Mouse (Mus musculus): Measurements from ENCODE around the gene Olfr855. TPM values are rescaled to one million over a fixed set of nuclear protein-coding genes. Genes with fewer than 3 reads are reported as not detected.

The Olfr855 gene
- not detected in 2 replicates for polyA plus RNA-seq (2016; fragmentation: Nextera tagmentation; extraction: Ambion mirVana)

DNA sequence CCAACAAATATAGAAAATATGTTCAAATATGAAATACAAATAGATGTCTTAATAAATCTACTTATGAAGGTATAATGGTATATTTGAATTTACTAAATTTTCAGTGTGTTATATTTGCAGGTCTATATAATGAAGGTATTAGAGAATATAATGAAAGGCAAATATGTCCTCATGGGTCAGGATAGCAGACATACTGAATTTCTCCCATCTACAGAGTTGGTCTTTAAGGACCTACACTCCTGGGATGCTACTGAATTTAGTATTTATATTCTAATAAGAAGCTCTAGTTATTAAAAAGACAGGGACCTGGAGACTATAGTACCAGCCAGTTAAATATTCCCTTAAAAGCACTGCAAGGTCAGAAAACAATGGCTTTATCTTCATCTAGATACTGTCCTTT is at the start of gene Olfr855:
Olfr855 (plus strand) TSS at position 301 of the 400 bp plus-strand sequence.
- H3K4me3 ChIP-seq = no peak within 1 kb of the TSS
- H3K4me1 ChIP-seq = no peaks in the 10 kb centered on the region
- no peaks in the 10 kb centered on the region for H3K9me3 ChIP-seq (replicated peaks)
- no peaks in the 10 kb centered on the region for H3K27me3 ChIP-seq (replicated peaks)
- no peak within 1 kb of the TSS for H3K27ac ChIP-seq
- ATAC-seq = no peak
- H3K9ac ChIP-seq = no peak within 1 kb of the TSS
- H3K4me2 ChIP-seq = no peak within 1 kb of the TSS
- no peaks in the 10 kb centered on the region for H3K36me3 ChIP-seq

DNA sequence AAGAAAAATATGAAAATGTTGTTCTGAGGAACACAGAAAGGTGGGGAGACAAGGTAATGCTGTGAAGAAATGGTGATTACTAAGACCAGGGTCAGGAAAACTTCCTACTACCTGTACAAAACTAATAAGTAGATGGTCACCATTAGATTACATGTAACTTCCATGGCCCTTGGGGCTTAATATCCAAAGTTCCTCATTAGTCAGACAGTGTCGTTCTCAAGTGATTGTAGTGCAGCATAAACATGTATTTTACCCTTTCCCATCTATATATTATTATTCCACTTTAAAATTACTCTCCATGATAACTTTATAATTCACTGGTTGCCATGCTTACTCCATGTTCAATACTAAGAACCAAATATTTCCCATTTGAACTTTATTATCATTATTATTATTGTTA is 41.4 kb upstream of the Olfr855 start, which contains the start of gene Olfr853:
Olfr853 (minus strand) TSS at position 101 of the 400 bp plus-strand sequence.
- Histone ChIP-seq H3K9me3 (replicated peaks) (0 out of 2 replicates have a peak, but pooled peaks cover 8% of the 10 kb centered on the region), H3K36me3 (no peaks in the 10 kb centered on the region), H3K4me2 (no peak within 1 kb of the TSS), H3K4me1 (no peaks in the 10 kb centered on the region), H3K27me3 (replicated peaks) (no peaks in the 10 kb centered on the region), H3K9ac (no peak within 1 kb of the TSS), H3K4me3 (no peak within 1 kb of the TSS), H3K27ac (no peak within 1 kb of the TSS)
- ATAC-seq = no peak
- 45% methylated on average over 1 of the region's 1 CpGs for WGBS (ENCODE audit: insufficient replicate concordance)

DNA sequence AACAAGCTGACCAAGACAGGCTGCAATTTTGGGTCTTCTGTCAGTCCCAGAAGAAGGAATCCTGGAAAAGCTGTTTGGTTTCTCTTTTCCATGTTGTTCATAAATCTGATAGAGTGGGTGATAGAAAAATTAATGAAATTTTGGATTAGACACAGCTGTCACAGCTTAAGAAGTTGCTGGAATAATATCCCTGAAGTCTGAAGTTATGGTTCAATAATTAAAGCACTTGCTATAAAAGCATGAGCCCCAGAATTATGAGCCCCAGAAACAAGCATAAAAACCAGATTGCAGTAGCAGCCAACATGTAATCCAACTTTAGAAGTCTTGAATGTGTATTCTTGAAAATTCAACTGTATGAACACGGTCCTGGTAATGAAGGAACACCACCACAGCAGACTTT is 15.1 kb upstream of the Olfr855 start, which contains the start of gene Olfr854:
Olfr854 (minus strand) TSS at position 101 of the 400 bp plus-strand sequence.
- no peak within 1 kb of the TSS for H3K9ac ChIP-seq
- WGBS (ENCODE audit: insufficient replicate concordance) = 31% methylated on average over 1 of the region's 1 CpGs
- no peaks in the 10 kb centered on the region for H3K36me3 ChIP-seq
- H3K27ac ChIP-seq = no peak within 1 kb of the TSS
- 0 out of 2 replicates have a peak, but pooled peaks cover 3% of the 10 kb centered on the region for H3K9me3 ChIP-seq (replicated peaks)
- H3K4me2 ChIP-seq = no peak within 1 kb of the TSS
- H3K4me3 ChIP-seq = no peak within 1 kb of the TSS
- H3K27me3 ChIP-seq (replicated peaks) = no peaks in the 10 kb centered on the region
- H3K4me1 ChIP-seq = no peaks in the 10 kb centered on the region
- no peak for ATAC-seq

DNA sequence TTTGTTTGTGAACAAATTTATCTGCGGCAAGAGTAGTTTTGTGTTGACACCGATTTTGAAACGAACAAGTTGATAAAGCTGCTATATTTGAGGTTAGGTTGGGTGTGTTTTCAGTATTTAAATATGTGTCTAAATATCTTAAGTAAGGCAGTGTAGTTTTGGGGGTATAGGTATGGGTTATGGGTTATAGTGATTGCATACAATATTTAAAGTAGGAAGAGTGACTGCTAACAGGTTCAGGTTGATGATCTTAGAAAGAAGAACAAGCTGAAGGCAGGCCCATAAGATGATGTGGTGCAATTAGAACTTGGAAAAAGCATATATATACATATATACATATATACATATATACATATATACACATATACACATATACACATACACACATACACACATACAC is 38.9 kb downstream of the Olfr855 start:
- no peaks in the 10 kb centered on the region for H3K27me3 ChIP-seq (replicated peaks)
- WGBS (ENCODE audit: insufficient replicate concordance) = 87% methylated on average over 3 of the region's 3 CpGs
- H3K27ac ChIP-seq = no peak overlapping the region
- H3K36me3 ChIP-seq = peaks cover 20% of the 10 kb centered on the region
- no peaks in the 10 kb centered on the region for H3K4me1 ChIP-seq
- no peak overlapping the region for H3K9ac ChIP-seq
- ATAC-seq = no peak
- H3K4me3 ChIP-seq = no peak overlapping the region
- H3K9me3 ChIP-seq (replicated peaks) = no peaks in the 10 kb centered on the region
- no peak overlapping the region for H3K4me2 ChIP-seq

DNA sequence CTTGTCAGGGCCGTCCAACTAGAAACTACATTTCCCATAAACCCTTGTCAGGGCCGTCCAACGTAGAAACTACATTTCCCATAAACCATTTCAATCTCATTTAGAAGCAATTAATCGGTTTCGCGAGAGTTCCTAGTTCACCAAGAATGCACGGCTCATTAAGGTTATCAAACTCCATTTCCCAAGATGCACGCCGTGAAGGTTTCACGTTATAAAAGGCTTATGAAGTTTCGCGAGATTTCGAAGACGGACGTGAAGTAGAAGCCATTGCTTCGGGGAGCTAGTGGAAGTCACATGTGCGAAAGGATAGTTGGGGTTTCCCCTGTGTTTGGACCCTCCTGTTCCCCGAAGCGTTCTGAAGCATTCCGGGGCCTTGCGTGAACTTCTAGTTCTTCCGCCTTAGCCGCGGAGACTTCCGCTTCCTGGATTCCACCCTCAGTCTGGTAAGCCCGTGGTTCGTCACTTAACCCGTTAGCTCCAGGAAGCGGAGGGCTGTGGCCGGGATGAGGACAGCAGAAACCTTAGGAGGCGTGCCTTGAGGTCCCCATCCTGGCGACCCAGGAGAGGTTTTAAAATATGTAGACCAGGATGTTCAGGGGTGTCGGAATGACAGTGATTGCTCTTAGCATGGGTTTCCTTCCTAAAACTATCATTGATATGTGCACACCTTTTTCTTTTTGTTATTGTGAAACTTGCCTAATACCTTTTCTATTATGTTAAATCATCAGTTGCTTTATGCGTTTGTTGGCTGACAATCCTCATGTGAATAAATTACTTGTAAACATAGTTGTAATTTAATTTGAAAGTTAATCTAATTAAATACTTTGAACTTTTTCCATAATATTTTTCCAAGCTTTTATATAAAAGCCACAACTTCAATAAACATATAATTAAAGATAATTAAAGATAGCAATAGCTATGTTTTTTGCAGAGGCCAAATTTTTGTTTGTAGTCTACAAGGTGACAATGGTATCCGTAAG is 39.7 kb downstream of the Olfr855 start, which contains the start of gene Zfp317:
Zfp317 (plus strand) TSS at position 260 of the 980 bp plus-strand sequence.
- Histone ChIP-seq H3K36me3 (peaks cover 26% of the 10 kb centered on the region), H3K27me3 (replicated peaks) (no peaks in the 10 kb centered on the region), H3K4me3 (peak within 1 kb of the TSS; percentile 67), H3K4me1 (no peaks in the 10 kb centered on the region), H3K4me2 (peak within 1 kb of the TSS; percentile 65), H3K9me3 (replicated peaks) (no peaks in the 10 kb centered on the region), H3K27ac (peak within 1 kb of the TSS; percentile 89), H3K9ac (peak within 1 kb of the TSS; percentile 75)
- ATAC-seq = peak; percentile 94
- 2% methylated on average over 35 of the region's 35 CpGs for WGBS (ENCODE audit: insufficient replicate concordance)

DNA sequence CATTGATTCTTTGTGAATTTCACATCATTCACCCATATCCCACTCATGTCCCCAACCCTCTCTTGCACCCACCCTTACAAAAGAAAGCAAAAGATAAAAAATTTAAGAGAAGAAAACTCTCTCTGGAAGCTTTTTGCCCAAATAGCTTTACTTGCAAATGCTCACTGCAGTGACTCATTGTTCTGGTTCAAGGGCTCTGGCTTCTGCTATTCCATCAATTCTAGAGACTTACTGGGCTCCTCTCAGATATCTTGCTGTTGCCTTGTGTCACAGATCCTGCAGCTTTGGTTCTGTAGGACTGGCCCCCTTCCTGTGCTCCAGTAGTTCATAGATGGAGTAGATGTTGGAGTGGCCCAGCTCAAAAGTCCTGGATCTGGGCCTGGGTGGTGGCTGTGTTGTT is 47.2 kb downstream of the Olfr855 start:
- Histone ChIP-seq H3K4me1 (no peaks in the 10 kb centered on the region), H3K4me2 (no peak overlapping the region)

More for the DNA sequence above, 47.2 kb downstream of the Olfr855 start:
- H3K27ac ChIP-seq = no peak overlapping the region
- no peak for ATAC-seq
- H3K9ac ChIP-seq = no peak overlapping the region
- no peaks in the 10 kb centered on the region for H3K27me3 ChIP-seq (replicated peaks)
- no peaks in the 10 kb centered on the region for H3K9me3 ChIP-seq (replicated peaks)
- H3K36me3 ChIP-seq = peaks cover 39% of the 10 kb centered on the region
- no peak overlapping the region for H3K4me3 ChIP-seq

Other genes starting within 250 kb of the Olfr855 start
- not detected in 2 replicates for gene Olfr845, start 246.2 kb upstream of the Olfr855 start, polyA plus RNA-seq (2016; fragmentation: Nextera tagmentation; extraction: Ambion mirVana)
- not detected in 2 replicates for gene Olfr846, start 218.6 kb upstream of the Olfr855 start, polyA plus RNA-seq (2016; fragmentation: Nextera tagmentation; extraction: Ambion mirVana)
- not detected in 2 replicates for gene Olfr847, start 203.9 kb upstream of the Olfr855 start, polyA plus RNA-seq (2016; fragmentation: Nextera tagmentation; extraction: Ambion mirVana)
- not detected in 2 replicates for gene Olfr849, start 142.4 kb upstream of the Olfr855 start, polyA plus RNA-seq (2016; fragmentation: Nextera tagmentation; extraction: Ambion mirVana)
- not detected in 2 replicates for gene Olfr850, start 104.4 kb upstream of the Olfr855 start, polyA plus RNA-seq (2016; fragmentation: Nextera tagmentation; extraction: Ambion mirVana)
- not detected in 2 replicates for gene Olfr851, start 89.3 kb upstream of the Olfr855 start, polyA plus RNA-seq (2016; fragmentation: Nextera tagmentation; extraction: Ambion mirVana)
- gene Olfr853, start 41.5 kb upstream of the Olfr855 start, polyA plus RNA-seq (2016; fragmentation: Nextera tagmentation; extraction: Ambion mirVana) = not detected in 2 replicates
- not detected in 2 replicates for gene Olfr854, start 15.2 kb upstream of the Olfr855 start, polyA plus RNA-seq (2016; fragmentation: Nextera tagmentation; extraction: Ambion mirVana)
- 15.3 and 15.6 TPM in 2 replicates for gene Zfp317, start 39.5 kb downstream of the Olfr855 start, polyA plus RNA-seq (2016; fragmentation: Nextera tagmentation; extraction: Ambion mirVana)
- gene Olfr857, start 126.8 kb downstream of the Olfr855 start, polyA plus RNA-seq (2016; fragmentation: Nextera tagmentation; extraction: Ambion mirVana) = not detected in 2 replicates
- not detected in 2 replicates for gene Olfr58, start 197.7 kb downstream of the Olfr855 start, polyA plus RNA-seq (2016; fragmentation: Nextera tagmentation; extraction: Ambion mirVana)
- not detected in 2 replicates for gene Olfr859, start 222.3 kb downstream of the Olfr855 start, polyA plus RNA-seq (2016; fragmentation: Nextera tagmentation; extraction: Ambion mirVana)

Data from liver, embryonic 12.5 days (tissue).